Mouse (Mus musculus) hindbrain, postnatal 0 days (tissue): ENCODE data around the gene Hoxd3. TPM values are rescaled to one million over a fixed set of nuclear protein-coding genes. Genes with fewer than 3 reads are reported as not detected.

Experiments used
- ATAC-seq: fragments of 200-750 bp; cut with Nextera tagmentation; 2 replicates; pipeline ENCODE4 v1.8.0; 2017; ENCODE audit warnings: mild to moderate bottlenecking, moderate TSS enrichment, moderate library complexity
- DNase-seq: peaks from one replicate; pipeline ENCODE4 v3.0.0-alpha.2; 2015; ENCODE audit warnings: low spot score
- H3K27ac ChIP-seq: fragments of 300-500 bp; sonication (generic); 2 replicates; pipeline ENCODE4 v1.5.1; 2014; ENCODE audit warnings: mild to moderate bottlenecking
- H3K27me3 ChIP-seq: fragments of 300-500 bp; sonication (generic); 2 replicates; pipeline ENCODE4 v1.6.1; 2014; ENCODE audit warnings: low read length, mixed read lengths; ENCODE audit not compliant: insufficient read depth
- H3K36me3 ChIP-seq: fragments of 300-500 bp; sonication (generic); 2 replicates; pipeline ENCODE4 v1.6.1; 2014; ENCODE audit warnings: low read length, mixed read lengths; ENCODE audit not compliant: insufficient read depth
- H3K4me1 ChIP-seq: fragments of 300-500 bp; sonication (generic); 2 replicates; pipeline ENCODE4 v1.6.1; 2014; ENCODE audit warnings: antibody characterized with exemption, low read length, mixed read lengths; ENCODE audit not compliant: insufficient read depth
- H3K4me2 ChIP-seq: fragments of 300-500 bp; sonication (generic); 2 replicates; pipeline ENCODE4 v1.6.1; 2014; ENCODE audit warnings: low read depth, mild to moderate bottlenecking, low read length, moderate library complexity, mixed read lengths
- H3K4me3 ChIP-seq: fragments of 300-500 bp; sonication (generic); 2 replicates; pipeline ENCODE4 v1.5.1; 2014; ENCODE audit warnings: low read length
- H3K9ac ChIP-seq: fragments of 300-500 bp; sonication (generic); replicated peaks from 2 replicates; pipeline ENCODE4 v1.6.1; 2014; ENCODE audit warnings: mild to moderate bottlenecking, low read length, moderate library complexity, mixed read lengths
- H3K9me3 ChIP-seq: fragments of 300-500 bp; sonication (generic); 2 replicates; pipeline ENCODE4 v1.6.1; 2016; ENCODE audit warnings: low read length, mixed read lengths
- CTCF ChIP-seq: IDR thresholded peaks from 2 replicates; pipeline ENCODE4 v1.5.1; 2016; ENCODE audit warnings: antibody characterized with exemption, control low read depth, low read depth
- WGBS: fragments of 180-500 bp; shearing (Covaris S2); extraction: QIAGEN DNeasy Blood & Tissue Kit; methylation state at CpG from one replicate; pipeline ENCODE4 v1.1.7; 2014; 5-methylcytosine and 5-hydroxymethylcytosine counted together
- polyA plus RNA-seq: library from polyadenylated mRNA; unstranded; fragments of >200 nt; fragmentation: Nextera tagmentation; extraction: Ambion mirVana; gene quantifications from 2 replicates; pipeline ENCODE4 v1.2.1, GENCODE M21; 2015
- total RNA-seq: library from RNA; depleted of rRNA; stranded (reverse); fragments of >200 nt; gene quantifications from 2 replicates; pipeline ENCODE4 v1.2.3, GENCODE M21; 2014

Gene Hoxd3
- total and polyA plus RNA-seq, 2 experiments from 2014 or later = 26.3 to 36.8 TPM

GRCm38 (mm10) chr2:74701949-74702819, 9.5 kb upstream of the Hoxd3 start:
- H3K27ac ChIP-seq = no peak overlapping the region
- ATAC-seq (no peak), DNase-seq (peak; percentile 91)
- H3K9ac ChIP-seq = no peak overlapping the region
- H3K4me2 ChIP-seq = no peak overlapping the region
- no peaks in the 10 kb centered on the region for H3K9me3 ChIP-seq
- WGBS = 11% methylated on average over 17 of the region's 17 CpGs
- H3K4me1 ChIP-seq = no peaks in the 10 kb centered on the region
- H3K4me3 ChIP-seq = no peak overlapping the region
- peaks cover 89% of the 10 kb centered on the region for H3K27me3 ChIP-seq
- H3K36me3 ChIP-seq = no peaks in the 10 kb centered on the region
- TF ChIP-seq CTCF = peak; percentile 90

- ATAC-seq (no peak), DNase-seq (no peak)
- Histone ChIP-seq H3K4me2 (no peak overlapping the region), H3K4me1 (no peaks in the 10 kb centered on the region), H3K27ac (no peak overlapping the region), H3K9me3 (no peaks in the 10 kb centered on the region), H3K27me3 (peaks cover 90% of the 10 kb centered on the region), H3K4me3 (no peak overlapping the region), H3K9ac (no peak overlapping the region), H3K36me3 (no peaks in the 10 kb centered on the region)
- no peak for TF ChIP-seq CTCF
- WGBS = 17% methylated on average over 6 of the region's 6 CpGs
Observed at GRCm38 (mm10) chr2:74702820-74703219, 8.9 kb upstream of the Hoxd3 start.

- H3K9ac ChIP-seq = no peak overlapping the region
- no peak overlapping the region for H3K4me3 ChIP-seq
Observed at GRCm38 (mm10) chr2:74703317-74703716, 8.4 kb upstream of the Hoxd3 start.

GRCm38 (mm10) chr2:74703720-74704392, 7.9 kb upstream of the Hoxd3 start:
- H3K4me3 ChIP-seq = no peak overlapping the region
- no peaks in the 10 kb centered on the region for H3K4me1 ChIP-seq
- DNase-seq = no peak
- no peak overlapping the region for H3K27ac ChIP-seq
- no peaks in the 10 kb centered on the region for H3K9me3 ChIP-seq
- H3K9ac ChIP-seq = no peak overlapping the region
- H3K36me3 ChIP-seq = no peaks in the 10 kb centered on the region
- no peak for ATAC-seq
- 2% methylated on average over 26 of the region's 26 CpGs for WGBS
- no peak for TF ChIP-seq CTCF
- peaks cover 92% of the 10 kb centered on the region for H3K27me3 ChIP-seq
- H3K4me2 ChIP-seq = no peak overlapping the region

More at GRCm38 (mm10) chr2:74703317-74703716, 8.4 kb upstream of the Hoxd3 start:
- H3K27me3 ChIP-seq = peaks cover 89% of the 10 kb centered on the region
- DNase-seq = no peak
- no peaks in the 10 kb centered on the region for H3K36me3 ChIP-seq
- no peak overlapping the region for H3K4me2 ChIP-seq
- TF ChIP-seq CTCF = no peak
- H3K9me3 ChIP-seq = no peaks in the 10 kb centered on the region
- WGBS = 6% methylated on average over 10 of the region's 10 CpGs
- no peak overlapping the region for H3K27ac ChIP-seq
- no peaks in the 10 kb centered on the region for H3K4me1 ChIP-seq
- no peak for ATAC-seq

GRCm38 (mm10) chr2:74704393-74704998, 7.2 kb upstream of the Hoxd3 start, which contains the start of gene Hoxd8:
Gene Hoxd8, plus strand, starts transcription at chr2:74704615.
- TF ChIP-seq CTCF = no peak
- H3K27ac ChIP-seq = no peak within 1 kb of the TSS
- no peaks in the 10 kb centered on the region for H3K9me3 ChIP-seq
- no peaks in the 10 kb centered on the region for H3K36me3 ChIP-seq
- DNase-seq (no peak), ATAC-seq (no peak; the same call in 1 of the 2 replicates)
- H3K4me3 ChIP-seq = peak within 1 kb of the TSS; percentile 26
- peak within 1 kb of the TSS; percentile 48 for H3K4me2 ChIP-seq
- WGBS = 2% methylated on average over 32 of the region's 52 CpGs
- H3K4me1 ChIP-seq = no peaks in the 10 kb centered on the region
- peaks cover 92% of the 10 kb centered on the region for H3K27me3 ChIP-seq
- no peak within 1 kb of the TSS for H3K9ac ChIP-seq

- DNase-seq = no peak
- Histone ChIP-seq H3K27me3 (peaks cover 92% of the 10 kb centered on the region), H3K9me3 (no peaks in the 10 kb centered on the region), H3K27ac (no peak overlapping the region), H3K4me3 (peak overlapping the region; percentile 26), H3K36me3 (no peaks in the 10 kb centered on the region), H3K4me1 (no peaks in the 10 kb centered on the region), H3K9ac (no peak overlapping the region), H3K4me2 (peak overlapping the region; percentile 48)
- 6% methylated on average over 24 of the region's 66 CpGs for WGBS
- TF ChIP-seq CTCF = no peak
- peak; percentile 28; the same call in 1 of the 2 replicates for ATAC-seq
Observed at GRCm38 (mm10) chr2:74704999-74705466, 6.7 kb upstream of the Hoxd3 start.
